Mouse (Mus musculus): ENCODE results near the gene Gm6685.
"Not testable (repeated sequence)": the region's sequence is repeated elsewhere in the genome, so short reads cannot be mapped to it uniquely, and the experiment has no call there.

Gm6685 gene

DNA sequence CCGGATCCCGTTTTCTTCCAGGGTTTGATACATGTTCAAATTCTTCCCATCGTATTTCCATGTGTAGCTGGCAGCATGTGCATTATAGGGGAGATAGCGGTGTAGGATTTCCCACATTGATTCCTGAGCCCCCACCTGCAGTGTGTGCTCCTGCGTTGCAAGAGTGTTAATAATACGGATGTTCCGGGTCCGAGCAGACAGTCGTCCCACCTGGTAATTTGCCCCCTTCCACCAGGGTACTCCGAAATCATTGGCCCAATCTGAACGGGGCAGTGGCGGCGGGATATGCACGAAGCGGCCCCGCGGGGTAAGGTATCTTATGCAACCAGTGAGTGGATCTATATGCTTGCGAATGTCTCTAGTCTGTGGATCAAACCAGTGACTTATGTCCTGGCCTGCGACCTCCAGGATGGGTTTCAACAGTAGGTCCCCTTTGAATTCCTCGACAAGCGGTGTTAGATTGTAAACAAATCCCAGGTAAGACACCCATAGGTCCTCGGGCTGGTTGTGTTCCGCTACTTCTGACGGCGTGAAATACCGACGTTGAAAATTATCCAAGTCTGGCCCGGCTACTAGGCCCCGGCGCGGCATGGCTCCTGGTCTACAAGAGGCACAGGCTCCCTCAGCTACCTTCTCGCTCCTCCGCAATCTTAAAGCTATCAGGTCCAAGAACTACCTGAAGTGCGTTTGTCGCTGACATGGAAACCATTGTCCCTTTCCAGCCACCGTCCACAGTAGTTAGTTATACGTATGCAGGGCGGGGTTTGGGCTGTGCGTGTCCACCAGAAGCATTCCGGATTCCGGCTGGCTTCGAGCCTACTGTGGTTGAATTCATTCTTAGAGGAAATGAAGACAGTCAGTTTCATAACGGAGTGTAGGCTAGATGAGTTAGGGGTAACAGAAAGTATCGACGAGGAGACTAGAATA lies at the start of gene Gm6685:
Gene Gm6685, minus strand, starts transcription at position 644 of the 927 bp plus-strand sequence.
- DNase-seq (ENCODE audit: low spot score in 2 of 2), result not testable (repeated sequence)

DNA sequence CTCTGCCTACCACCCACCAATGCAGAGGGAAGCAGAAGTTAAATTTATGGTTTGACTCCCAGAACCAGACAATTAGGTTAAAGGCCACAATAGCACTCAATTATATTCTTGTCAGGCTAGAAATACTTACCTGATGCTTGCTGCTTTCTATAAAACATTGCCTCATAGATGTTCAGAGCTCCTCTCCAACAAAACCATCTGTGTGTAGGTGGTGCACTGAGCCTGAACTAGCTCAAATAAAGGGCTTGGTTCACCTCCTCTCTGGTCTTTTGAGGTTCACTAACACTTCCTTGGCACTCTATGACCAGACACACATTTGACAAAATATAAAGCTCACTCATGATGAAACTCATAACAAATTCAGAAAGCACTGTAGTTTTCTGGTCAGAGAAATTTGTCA lies 36.2 kb upstream of the Gm6685 start:
- DNase-seq (ENCODE audit: low spot score in 2 of 2), result no peak

GRCm38 (mm10) chr11:28374636-28375035 lies 35.0 kb upstream of the Gm6685 start:
- no peak for DNase-seq (ENCODE audit: low spot score in 2 of 2)

- DNase-seq (ENCODE audit: low spot score in 2 of 2), result not testable (repeated sequence)
These were observed 31.7 kb upstream of the Gm6685 start for GRCm38 (mm10) chr11:28371381-28371780.

- no peak for DNase-seq (ENCODE audit: low spot score in 2 of 2)
These were observed 26.2 kb upstream of the Gm6685 start for GRCm38 (mm10) chr11:28365929-28366244.

- peak; percentile 71 to 85 for DNase-seq (ENCODE audit: low spot score in 2 of 2)
These were observed 25.7 kb upstream of the Gm6685 start for GRCm38 (mm10) chr11:28365209-28365928.

DNA sequence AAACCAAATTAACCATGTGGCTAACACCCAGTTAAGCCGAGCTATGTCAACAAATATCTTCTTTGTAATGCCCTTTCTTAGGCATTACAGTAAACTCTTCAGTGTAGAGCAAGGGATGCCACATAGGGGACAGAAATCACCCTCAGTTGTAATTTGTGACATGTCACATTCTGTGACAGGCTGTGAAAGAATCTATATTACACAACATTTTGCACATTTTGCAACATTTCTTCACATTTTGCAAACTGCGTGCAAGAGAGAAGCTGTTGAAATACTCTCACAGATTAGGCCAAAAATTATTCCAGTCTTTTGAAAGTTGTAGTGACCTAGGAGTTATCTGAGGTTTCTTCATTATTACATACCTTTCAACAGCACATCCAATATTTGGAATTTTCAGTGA lies 3.8 kb upstream of the Gm6685 start:
- no peak for DNase-seq (ENCODE audit: low spot score in 2 of 2)

GRCm38 (mm10) chr11:28341887-28342286 lies 2.2 kb upstream of the Gm6685 start:
- DNase-seq (ENCODE audit: low spot score in 2 of 2), result no peak

DNA sequence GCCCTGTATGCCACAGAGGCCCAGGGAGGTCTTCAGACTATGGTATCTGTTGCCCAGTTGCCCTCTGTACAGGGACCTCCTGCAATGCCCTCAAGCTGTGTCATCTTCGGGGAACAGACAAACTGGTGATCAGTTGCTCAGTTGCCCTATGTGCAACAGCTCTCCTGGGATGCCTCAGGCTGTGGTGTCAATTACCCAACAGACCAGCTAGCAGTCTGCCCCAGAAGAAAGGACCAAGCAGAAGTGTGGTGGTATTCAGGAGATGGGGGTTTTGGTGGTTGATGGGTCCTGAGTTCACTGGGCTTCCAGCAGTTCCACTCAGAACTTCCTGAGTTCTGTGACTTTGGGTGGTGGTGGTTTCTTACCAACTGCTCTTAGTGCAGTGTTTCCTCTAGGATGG lies 11.8 kb downstream of the Gm6685 start:
- no peak for DNase-seq (ENCODE audit: low spot score in 2 of 2)

- no peak for DNase-seq (ENCODE audit: low spot score in 2 of 2)
These were observed 26.3 kb downstream of the Gm6685 start for GRCm38 (mm10) chr11:28313396-28313795.

GRCm38 (mm10) chr11:28307723-28308122 lies 31.9 kb downstream of the Gm6685 start:
- no peak for DNase-seq (ENCODE audit: low spot score in 2 of 2)

- no peak for DNase-seq (ENCODE audit: low spot score in 2 of 2)
These were observed 49.2 kb downstream of the Gm6685 start for GRCm38 (mm10) chr11:28290440-28290839.

Measured in spleen, postnatal 4 days (tissue).